Mouse (Mus musculus): Measurements from ENCODE around the gene 1700042G07Rik. TPM values are rescaled to one million over a fixed set of nuclear protein-coding genes. Genes with fewer than 3 reads are reported as not detected.

1700042G07Rik gene
- polyA plus RNA-seq, 1 experiment: not detected

DNA sequence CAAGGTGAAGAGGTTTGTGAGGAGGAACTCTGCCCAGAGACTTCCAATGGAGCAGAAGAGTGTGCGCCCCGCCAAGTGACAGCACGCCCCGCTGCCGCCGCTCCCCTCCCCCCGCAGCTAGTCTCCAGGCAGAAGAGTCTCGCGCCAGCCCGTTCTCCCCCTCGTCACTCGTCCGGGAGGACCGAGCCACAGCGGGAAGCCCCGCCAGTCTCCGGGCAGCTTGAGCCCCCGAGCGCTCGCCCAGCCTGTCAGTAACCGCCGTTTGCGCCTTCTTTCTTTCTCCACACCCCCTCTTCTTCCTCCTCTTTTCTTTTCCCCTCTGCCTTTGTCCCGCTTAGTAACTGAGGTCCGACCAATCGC, 47.6 kb downstream of the 1700042G07Rik start:
- TF ChIP-seq POLR2A (IDR thresholded peaks at IDR 0.05; ENCODE audit: borderline replicate concordance, low read depth, low read length): no peak
- TF ChIP-seq CTCF (IDR thresholded peaks at IDR 0.05; ENCODE audit: low read depth, low read length): no peak

DNA sequence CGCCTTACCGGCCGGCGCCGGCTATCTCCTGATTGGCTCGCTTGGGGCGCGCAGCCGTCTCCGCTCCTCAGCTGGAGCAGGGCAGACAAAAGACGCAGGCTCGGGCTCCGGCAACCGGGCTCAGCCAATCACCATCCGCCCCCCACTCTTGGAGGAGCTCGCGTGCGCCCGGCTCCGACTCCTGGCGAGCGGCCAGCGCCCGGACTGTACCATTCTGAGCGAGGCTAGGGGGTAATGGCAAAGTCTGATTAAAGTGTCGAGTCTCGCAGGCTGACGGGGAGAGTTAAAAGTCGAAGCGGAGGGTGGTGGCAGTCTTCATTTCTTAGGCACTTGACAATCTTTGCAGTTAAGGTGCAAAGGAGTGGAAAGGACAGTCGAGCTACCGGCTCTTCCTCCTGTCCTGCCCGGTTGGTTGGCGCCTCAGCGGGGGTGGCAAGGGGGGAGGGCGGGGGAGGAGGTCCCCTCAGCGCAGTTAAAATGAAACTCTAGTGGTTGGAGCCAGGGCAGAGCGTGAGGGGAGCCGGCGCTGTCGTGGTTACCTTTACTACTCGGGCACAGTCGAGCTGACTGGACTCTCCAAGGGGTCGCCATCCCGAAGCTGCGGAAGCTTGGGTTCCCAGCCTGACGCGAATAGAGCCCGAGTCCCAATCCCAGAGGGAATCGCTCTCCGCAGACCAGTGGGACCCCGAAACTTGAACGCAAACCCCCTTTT, 48.1 kb downstream of the 1700042G07Rik start, which contains the start of gene Pik3r3:
Gene Pik3r3, plus strand, starts transcription at position 479 of the 712 bp plus-strand sequence.
- Histone ChIP-seq H3K27ac (ENCODE audit: insufficient read depth, low read depth, low read length) (peak within 1 kb of the TSS; percentile 88), H3K4me3 (ENCODE audit: insufficient read depth, low read length) (peak within 1 kb of the TSS; percentile 85), H3K4me1 (ENCODE audit: control insufficient read depth, insufficient read depth, low read length) (peaks cover 18% of the 10 kb centered on the region)
- TF ChIP-seq POLR2A (IDR thresholded peaks at IDR 0.05; ENCODE audit: borderline replicate concordance, low read depth, low read length) (peak; percentile 95), CTCF (IDR thresholded peaks at IDR 0.05; ENCODE audit: low read depth, low read length) (no peak)

More for the DNA sequence above, 47.6 kb downstream of the 1700042G07Rik start:
- H3K27ac ChIP-seq (ENCODE audit: insufficient read depth, low read depth, low read length): peak overlapping the region; percentile 73
- peaks cover 18% of the 10 kb centered on the region for H3K4me1 ChIP-seq (ENCODE audit: control insufficient read depth, insufficient read depth, low read length)
- peak overlapping the region; percentile 81 for H3K4me3 ChIP-seq (ENCODE audit: insufficient read depth, low read length)

DNA sequence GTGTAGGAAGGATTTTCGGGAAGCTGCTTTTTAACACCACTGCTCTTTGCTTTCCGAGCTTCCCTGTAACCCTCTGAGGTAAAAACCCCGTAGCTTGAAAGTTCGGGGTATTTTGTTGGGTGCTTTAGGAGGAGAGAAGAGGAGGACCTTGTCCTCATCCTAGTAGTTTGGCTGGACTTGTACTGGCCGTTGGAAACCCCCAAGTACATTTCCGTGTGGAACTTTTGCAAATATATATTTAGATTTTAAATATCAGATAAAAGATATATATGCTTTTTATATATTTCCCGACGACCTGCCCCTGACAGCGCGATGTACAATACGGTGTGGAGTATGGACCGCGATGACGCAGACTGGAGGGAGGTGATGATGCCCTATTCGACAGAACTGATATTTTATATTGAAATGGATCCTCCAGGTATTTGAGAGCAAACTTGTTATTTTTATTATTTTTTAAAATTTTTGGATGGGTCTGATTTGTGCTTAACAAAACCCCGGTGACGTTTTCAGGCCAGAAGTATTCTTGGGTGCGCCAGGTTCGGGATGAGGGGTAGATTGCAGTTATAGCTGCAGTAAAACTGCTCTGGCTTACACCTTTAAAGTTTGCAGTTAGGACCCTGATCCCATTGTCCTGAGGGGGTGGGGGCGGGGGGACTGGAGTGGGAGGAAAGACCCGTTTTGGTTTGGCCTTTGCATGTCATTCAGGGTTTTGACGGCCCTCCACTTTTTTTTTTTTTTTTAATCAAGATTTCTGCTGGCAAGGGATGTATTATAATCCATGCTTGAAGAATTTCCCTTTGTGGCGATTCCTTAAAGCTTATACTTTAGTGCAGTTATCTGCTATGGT, 49.0 kb downstream of the 1700042G07Rik start:
- H3K4me1 ChIP-seq (ENCODE audit: control insufficient read depth, insufficient read depth, low read length): peaks cover 15% of the 10 kb centered on the region
- peak overlapping the region; percentile 57 for H3K27ac ChIP-seq (ENCODE audit: insufficient read depth, low read depth, low read length)
- H3K4me3 ChIP-seq (ENCODE audit: insufficient read depth, low read length): peak overlapping the region; percentile 85
- no peak for TF ChIP-seq POLR2A (IDR thresholded peaks at IDR 0.05; ENCODE audit: borderline replicate concordance, low read depth, low read length)
- no peak for TF ChIP-seq CTCF (IDR thresholded peaks at IDR 0.05; ENCODE audit: low read depth, low read length)

DNA sequence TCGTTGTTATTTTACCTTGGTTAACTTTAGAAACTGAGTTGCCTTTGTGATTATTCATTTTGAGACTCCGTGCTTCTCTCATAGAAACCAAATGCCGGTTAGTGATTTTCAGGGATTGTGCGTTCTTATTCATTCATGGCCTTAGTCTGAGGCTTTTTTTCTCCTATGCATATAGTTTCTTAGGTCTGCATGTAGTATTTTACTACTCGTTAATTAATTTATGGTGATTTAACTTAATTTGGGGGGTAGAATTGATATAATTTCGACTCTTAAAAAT, 49.6 kb downstream of the 1700042G07Rik start:
- Histone ChIP-seq H3K4me1 (ENCODE audit: control insufficient read depth, insufficient read depth, low read length) (peaks cover 12% of the 10 kb centered on the region), H3K27ac (ENCODE audit: insufficient read depth, low read depth, low read length) (no peak overlapping the region), H3K4me3 (ENCODE audit: insufficient read depth, low read length) (no peak overlapping the region)
- TF ChIP-seq POLR2A (IDR thresholded peaks at IDR 0.05; ENCODE audit: borderline replicate concordance, low read depth, low read length) (no peak), CTCF (IDR thresholded peaks at IDR 0.05; ENCODE audit: low read depth, low read length) (no peak)

Other genes starting within 250 kb of the 1700042G07Rik start
- not detected in 2 replicates for gene Dmbx1, start 233.4 kb upstream of the 1700042G07Rik start, polyA plus RNA-seq (2012; ENCODE audit: insufficient read depth, insufficient read length, missing spikeins)
- not detected in 2 replicates for gene Faah, start 155.4 kb upstream of the 1700042G07Rik start, polyA plus RNA-seq (2012; ENCODE audit: insufficient read depth, insufficient read length, missing spikeins)
- 12.4 and 12.8 TPM in 2 replicates for gene Nsun4, start 119.5 kb upstream of the 1700042G07Rik start, polyA plus RNA-seq (2012; ENCODE audit: insufficient read depth, insufficient read length, missing spikeins)
- gene Uqcrh, start 98.3 kb upstream of the 1700042G07Rik start, polyA plus RNA-seq (2012; ENCODE audit: insufficient read depth, insufficient read length, missing spikeins): 470 and 523 TPM in 2 replicates
- gene Lrrc41, start 98.1 kb upstream of the 1700042G07Rik start, polyA plus RNA-seq (2012; ENCODE audit: insufficient read depth, insufficient read length, missing spikeins): 28.2 and 29.0 TPM in 2 replicates
- 10.0 and 11.7 TPM in 2 replicates for gene Rad54l, start 49.7 kb upstream of the 1700042G07Rik start, polyA plus RNA-seq (2012; ENCODE audit: insufficient read depth, insufficient read length, missing spikeins)
- gene Pomgnt1, start 49.5 kb upstream of the 1700042G07Rik start, polyA plus RNA-seq (2012; ENCODE audit: insufficient read depth, insufficient read length, missing spikeins): 22.3 and 24.0 TPM in 2 replicates
- gene Lurap1, start 22.0 kb upstream of the 1700042G07Rik start, polyA plus RNA-seq (2012; ENCODE audit: insufficient read depth, insufficient read length, missing spikeins): 0.12 and 0.13 TPM in 2 replicates
- gene Tspan1, start 5.8 kb upstream of the 1700042G07Rik start, polyA plus RNA-seq (2012; ENCODE audit: insufficient read depth, insufficient read length, missing spikeins): not detected in 2 replicates
- gene Gm49337, start within 50 bp of the 1700042G07Rik start, polyA plus RNA-seq (2012; ENCODE audit: insufficient read depth, insufficient read length, missing spikeins): not detected in 2 replicates
- 0.33 and 1.0 TPM in 2 replicates for gene Pik3r3, start 48.2 kb downstream of the 1700042G07Rik start, polyA plus RNA-seq (2012; ENCODE audit: insufficient read depth, insufficient read length, missing spikeins)

Measured in bone marrow macrophage, adult 2 months (primary cell).